Mouse (Mus musculus) lung, adult 2 months (tissue): ENCODE results near the gene Cldn34b2. TPM values are rescaled to one million over a fixed set of nuclear protein-coding genes. Genes with fewer than 3 reads are reported as not detected.
"Not testable (repeated sequence)": the region's sequence is repeated elsewhere in the genome, so short reads cannot be mapped to it uniquely, and the experiment has no call there.

Source experiments
- DNase-seq: peaks from one replicate; pipeline ENCODE4 v3.0.0; 2022
- H3K4me1 ChIP-seq: fragments of 200-500 bp; 2 replicates; pipeline ENCODE4 v1.6.1; 2011; ENCODE audit warnings: low read length; ENCODE audit not compliant: control insufficient read depth, insufficient read depth
- H3K4me3 ChIP-seq: fragments of 200-500 bp; replicated peaks from 2 replicates; pipeline ENCODE3; 2011; ENCODE audit warnings: low read depth, mild to moderate bottlenecking, control low read depth, low read length; ENCODE audit errors: extremely low read depth
- CTCF ChIP-seq: fragments of 200-500 bp; IDR thresholded peaks from 2 replicates; pipeline ENCODE4 v1.5.1; 2011; ENCODE audit warnings: mild to moderate bottlenecking, low read length, control low read depth; ENCODE audit not compliant: insufficient read depth
- POLR2A ChIP-seq: fragments of 200-500 bp; IDR thresholded peaks from 2 replicates; pipeline ENCODE4 v1.6.1; 2011; ENCODE audit warnings: low read depth, mild to moderate bottlenecking, control low read depth, low read length, borderline replicate concordance; ENCODE audit errors: extremely low read depth
- WGBS: fragments of 180-500 bp; shearing (Covaris S2); methylation state at CpG from one replicate; pipeline ENCODE4 v1.1.7; 2018; 5-methylcytosine and 5-hydroxymethylcytosine counted together
- polyA plus RNA-seq: library from polyadenylated mRNA; depleted of rRNA; stranded (reverse); fragments of >200 nt; gene quantifications from 2 replicates; pipeline ENCODE4 v1.2.3, GENCODE M21; 2012; rRNA removed

Gene Cldn34b2
- not detected in 2 replicates for polyA plus RNA-seq

DNA sequence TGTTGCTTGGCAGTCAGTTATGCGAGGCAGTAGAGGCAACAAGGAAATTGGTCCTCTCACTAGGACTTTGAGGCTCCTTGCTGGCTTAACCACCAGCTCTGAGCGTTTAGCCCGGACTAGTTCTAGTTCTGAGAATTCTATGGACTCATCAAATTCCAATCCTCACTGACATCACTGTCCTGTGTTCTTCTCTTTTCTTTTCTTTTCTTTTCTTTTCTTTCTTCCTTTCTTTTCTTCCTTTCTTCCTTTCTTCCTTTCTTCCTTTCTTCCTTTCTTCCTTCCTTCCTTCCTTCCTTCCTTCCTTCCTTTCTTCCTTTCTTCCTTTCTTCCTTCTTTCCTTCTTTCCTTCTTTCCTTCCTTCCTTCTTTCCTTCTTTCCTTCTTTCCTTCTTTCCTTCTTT lies at the start of gene Cldn34b2:
Gene Cldn34b2, minus strand, starts transcription at position 101 of the 400 bp plus-strand sequence.
- not testable (repeated sequence) for H3K4me1 ChIP-seq, DNase-seq, H3K4me3 ChIP-seq
- WGBS, result 81% methylated on average over 3 of the region's 3 CpGs

DNA sequence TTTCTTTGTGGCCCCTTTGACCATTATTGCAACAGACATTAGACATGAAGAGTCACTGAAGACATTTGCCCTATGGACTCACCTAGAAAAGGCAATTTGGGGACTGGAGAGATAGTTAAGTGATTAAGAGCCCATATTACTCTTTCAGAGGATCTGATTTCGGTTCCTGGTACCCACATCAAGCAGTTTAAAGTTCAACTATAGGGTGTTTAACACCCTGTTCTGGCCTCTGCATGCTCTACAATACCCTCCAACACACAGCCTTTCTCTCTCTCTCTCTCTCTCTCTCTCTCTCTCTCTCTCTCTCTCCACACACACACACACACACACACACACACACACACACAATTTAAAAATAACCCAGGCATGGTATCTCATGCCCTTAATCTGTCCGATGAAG lies 49.4 kb upstream of the Cldn34b2 start:
- no peak for TF ChIP-seq CTCF
- TF ChIP-seq POLR2A, result no peak
- DNase-seq, result no peak
- WGBS, result 60% methylated on average over 2 of the region's 2 CpGs
- Histone ChIP-seq H3K4me1 (no peaks in the 10 kb centered on the region), H3K4me3 (no peak overlapping the region)

DNA sequence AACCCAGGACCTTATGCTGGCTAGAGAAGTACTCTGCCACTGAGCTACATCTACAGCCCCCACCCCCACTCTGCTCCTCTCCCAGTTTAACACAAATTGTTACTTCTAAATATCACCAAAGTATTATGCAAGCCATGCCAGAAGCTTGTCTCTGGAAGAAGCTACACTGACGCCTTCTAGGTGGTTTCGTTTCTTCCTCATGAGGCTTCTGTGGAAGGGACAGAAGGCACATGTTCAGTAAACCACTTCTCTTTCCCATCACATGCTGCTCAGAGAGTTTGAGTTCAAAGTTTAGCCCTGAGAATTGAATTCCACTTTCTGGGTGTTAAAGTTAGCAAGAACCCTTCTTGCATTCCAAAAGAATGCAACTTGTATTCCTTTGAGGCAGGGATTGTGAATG lies 49.0 kb upstream of the Cldn34b2 start:
- DNase-seq, result no peak
- WGBS, result 75% methylated on average over 2 of the region's 2 CpGs
- TF ChIP-seq CTCF (no peak), POLR2A (no peak)
- Histone ChIP-seq H3K4me1 (no peaks in the 10 kb centered on the region), H3K4me3 (no peak overlapping the region)

DNA sequence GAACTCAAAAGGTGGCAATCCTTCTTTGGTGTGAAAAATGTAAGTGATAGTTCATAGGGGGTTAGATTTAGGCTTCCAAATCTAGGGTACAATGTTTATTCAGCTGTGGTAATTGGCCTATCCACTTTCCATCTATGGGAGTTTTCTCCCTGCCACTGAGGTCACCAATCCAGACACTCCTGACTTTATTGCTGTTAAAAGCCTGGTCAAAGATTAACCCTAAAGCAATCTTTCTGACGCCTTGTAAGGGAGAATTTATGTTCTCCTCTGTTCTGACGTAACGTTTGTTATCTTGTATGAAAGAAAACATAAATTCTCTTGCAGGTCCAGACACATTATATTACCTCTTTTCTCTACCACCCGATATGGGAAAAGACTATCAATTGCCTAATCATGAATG lies 47.4 kb upstream of the Cldn34b2 start:
- DNase-seq, result no peak
- 67% methylated on average over 4 of the region's 4 CpGs for WGBS
- TF ChIP-seq POLR2A (no peak), CTCF (no peak)
- H3K4me3 ChIP-seq, result no peak overlapping the region
- H3K4me1 ChIP-seq, result no peaks in the 10 kb centered on the region

DNA sequence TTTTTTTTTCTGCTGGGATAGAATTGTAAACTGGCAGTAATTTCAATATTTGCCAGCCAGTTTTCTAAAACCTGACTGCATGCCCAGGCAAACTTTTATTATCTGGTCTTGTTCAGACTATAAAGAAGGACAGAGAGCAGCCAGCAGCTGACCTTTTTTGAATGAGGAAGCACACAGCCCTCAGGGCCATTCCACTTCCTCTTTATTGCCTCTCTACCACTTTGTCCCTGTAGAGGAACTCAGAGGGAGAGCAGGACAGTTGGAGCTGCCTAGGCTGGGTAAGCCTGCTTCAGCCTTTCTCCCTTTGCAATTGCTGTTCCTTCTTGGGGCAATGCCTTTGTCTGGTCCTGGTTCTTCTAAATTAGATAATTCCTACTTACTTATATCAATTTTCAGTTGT lies 44.1 kb upstream of the Cldn34b2 start:
- Histone ChIP-seq H3K4me1 (no peaks in the 10 kb centered on the region), H3K4me3 (no peak overlapping the region)
- TF ChIP-seq CTCF (no peak), POLR2A (no peak)
- no peak for DNase-seq

DNA sequence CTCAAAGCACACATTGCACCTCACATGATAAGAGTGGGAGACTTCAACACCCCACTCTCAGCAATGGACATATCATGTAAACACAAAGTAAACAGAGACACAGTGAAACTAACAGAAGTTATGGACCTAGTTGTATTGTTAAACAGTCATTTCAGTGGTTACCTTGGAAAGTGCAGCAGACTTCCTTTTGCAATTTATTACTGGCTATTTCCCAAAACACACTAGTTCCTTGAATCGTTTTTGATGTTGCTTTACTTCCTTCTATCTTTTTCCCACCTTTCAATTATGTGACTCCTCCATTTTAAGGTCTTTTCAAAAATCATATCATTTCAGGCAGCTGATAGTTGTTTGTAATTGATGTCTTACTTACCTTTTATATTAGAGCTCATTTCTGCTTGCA lies 43.5 kb upstream of the Cldn34b2 start:
- no peak overlapping the region for H3K4me3 ChIP-seq
- TF ChIP-seq POLR2A (no peak), CTCF (no peak)
- 21% methylated on average over 1 of the region's 1 CpGs for WGBS
- no peak for DNase-seq
- H3K4me1 ChIP-seq, result no peaks in the 10 kb centered on the region

DNA sequence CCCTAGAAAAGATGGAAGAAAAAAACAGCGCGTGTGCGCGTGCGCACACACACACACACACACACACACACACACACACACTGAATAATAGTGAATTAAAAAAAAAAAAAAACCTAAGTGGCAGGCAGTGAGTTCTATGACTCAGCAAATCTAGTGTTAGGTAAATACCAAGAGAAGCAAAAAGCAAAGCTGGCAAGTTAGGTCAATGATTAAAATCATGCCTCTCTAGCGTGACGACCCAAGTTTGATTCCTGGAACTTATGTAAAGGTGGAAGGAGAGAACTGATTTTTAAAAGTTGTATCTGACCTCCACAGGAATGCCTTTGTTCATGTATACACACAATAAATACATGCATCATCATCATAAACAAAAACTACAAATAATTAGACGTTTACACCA lies 41.7 kb upstream of the Cldn34b2 start:
- 88% methylated on average over 8 of the region's 8 CpGs for WGBS
- Histone ChIP-seq H3K4me3 (no peak overlapping the region), H3K4me1 (no peaks in the 10 kb centered on the region)
- no peak for DNase-seq
- TF ChIP-seq CTCF (no peak), POLR2A (no peak)

DNA sequence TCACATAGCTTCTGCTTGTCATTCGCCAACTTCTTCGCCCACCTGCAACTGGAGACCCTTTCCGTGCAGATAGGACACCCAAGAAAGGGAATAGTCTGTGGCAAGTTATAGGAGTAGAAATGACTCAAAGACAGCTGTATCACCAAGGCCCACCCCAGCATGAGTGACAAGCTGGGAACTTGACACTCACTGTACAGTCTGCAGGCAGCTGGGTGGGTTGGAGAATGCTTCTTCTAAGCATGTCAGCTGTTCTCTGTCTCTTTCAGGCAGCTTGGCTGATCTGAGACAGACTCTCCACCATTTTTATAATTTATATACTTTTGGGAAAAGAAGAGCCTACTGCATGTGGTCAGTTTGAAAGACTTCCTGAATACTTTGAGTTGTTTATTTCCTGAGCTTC lies 39.5 kb upstream of the Cldn34b2 start:
- H3K4me3 ChIP-seq, result no peak overlapping the region
- H3K4me1 ChIP-seq, result no peaks in the 10 kb centered on the region
- TF ChIP-seq POLR2A (no peak), CTCF (no peak)
- no peak for DNase-seq
- WGBS, result 95% methylated on average over 3 of the region's 3 CpGs

DNA sequence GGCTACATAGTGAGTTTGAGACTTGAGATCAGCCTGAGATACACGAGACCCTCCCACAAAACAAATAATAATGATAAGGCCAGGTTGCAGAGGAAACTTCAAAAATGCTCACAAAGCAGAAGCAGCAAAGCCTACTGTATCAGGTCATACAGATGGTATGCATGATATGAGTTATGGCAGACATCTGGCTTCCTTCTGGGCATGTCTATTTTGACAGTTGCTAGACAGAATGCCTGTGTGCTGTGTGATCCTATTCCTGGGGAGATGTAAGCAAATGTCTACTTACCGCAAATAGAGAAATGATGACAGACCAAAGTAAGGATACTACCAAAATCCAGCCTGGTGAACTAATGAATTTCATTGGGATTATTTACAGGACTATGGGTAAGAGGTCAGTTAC lies 38.1 kb upstream of the Cldn34b2 start:
- 60% methylated on average over 2 of the region's 2 CpGs for WGBS
- Histone ChIP-seq H3K4me3 (no peak overlapping the region), H3K4me1 (no peaks in the 10 kb centered on the region)
- DNase-seq, result no peak
- TF ChIP-seq CTCF (no peak), POLR2A (no peak)

DNA sequence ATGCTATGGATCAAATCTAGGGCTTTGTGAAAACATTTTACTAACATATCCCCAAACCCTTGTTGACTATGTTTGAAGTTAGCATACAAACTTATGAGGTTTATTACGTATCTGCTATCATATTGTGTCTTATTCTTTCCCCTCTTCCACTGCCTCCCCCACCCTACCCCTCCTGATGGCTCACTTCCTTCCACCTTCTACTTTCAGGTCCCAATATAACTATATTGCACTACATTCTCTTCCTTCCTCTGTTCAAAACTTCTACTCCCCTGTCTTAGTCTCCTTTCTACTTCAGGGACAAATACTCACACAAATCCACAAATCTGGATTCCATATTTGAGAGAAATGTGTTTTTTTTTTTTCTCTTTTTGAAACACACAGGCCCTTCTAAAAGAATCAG lies 35.3 kb upstream of the Cldn34b2 start:
- no peak for DNase-seq
- no peak for TF ChIP-seq CTCF
- TF ChIP-seq POLR2A, result no peak
- 35% methylated on average over 1 of the region's 1 CpGs for WGBS
- Histone ChIP-seq H3K4me1 (no peaks in the 10 kb centered on the region), H3K4me3 (no peak overlapping the region)

DNA sequence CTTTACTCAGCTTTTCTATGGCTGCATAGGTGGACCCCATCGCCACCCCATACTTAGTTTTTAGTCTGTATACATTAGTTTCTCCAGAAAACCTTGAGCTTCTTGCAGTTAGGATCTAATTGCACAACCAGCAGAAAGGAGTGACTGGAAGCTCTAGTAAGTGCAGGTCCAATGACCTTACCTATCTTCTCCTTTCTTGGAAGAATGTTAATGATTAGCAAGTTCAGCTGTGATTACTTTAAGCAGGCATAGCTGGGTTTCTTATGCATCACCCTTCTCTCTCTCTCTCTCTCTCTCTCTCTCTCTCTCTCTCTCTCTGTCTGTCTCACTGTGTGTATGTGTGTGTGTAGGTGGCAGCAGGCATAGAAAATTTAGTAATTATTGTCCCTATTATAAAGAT lies 23.7 kb upstream of the Cldn34b2 start:
- DNase-seq, result no peak
- TF ChIP-seq CTCF (no peak), POLR2A (no peak)
- no peak overlapping the region for H3K4me3 ChIP-seq
- WGBS, result 65% methylated on average over 1 of the region's 1 CpGs
- no peaks in the 10 kb centered on the region for H3K4me1 ChIP-seq
